9 mouse cellular contexts compared by ENCODE assay signal in the genomic region with DNA sequence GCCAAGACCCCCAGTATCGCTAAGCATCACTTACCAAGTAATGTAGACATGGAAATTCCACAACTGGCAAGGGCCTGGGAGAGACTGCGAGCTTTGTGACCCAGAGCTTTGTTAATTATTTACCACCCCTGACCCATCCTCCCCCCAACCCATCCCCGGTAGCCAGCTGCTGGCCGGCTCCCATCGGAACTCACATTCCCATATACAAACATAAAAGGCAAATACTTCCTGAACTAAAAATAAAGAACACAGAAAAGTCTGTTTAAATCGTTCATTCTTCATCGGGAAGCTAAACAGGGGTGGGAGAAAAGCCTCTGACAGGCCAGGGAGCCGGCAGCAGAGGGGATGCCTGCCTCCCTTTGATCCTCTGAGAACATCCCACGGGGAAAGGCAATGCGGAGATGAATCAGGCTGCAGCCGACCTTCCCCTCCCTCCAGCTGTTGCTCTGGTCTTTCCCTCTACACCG.
DNase-seq lines count a peak whose midpoint lies in the region; ATAC-seq lines count a peak whose summit lies in the region.
"Had no signal": no experiment of that assay in that cellular context is flagged by ENCODE, and none has a peak within 500 bp of the region (broad histone marks: within the 10 kb centered on the region; RNA-seq: fewer than 3 reads in every experiment).

No protein-coding gene starts in this region.

- H3K9ac ChIP-seq in hindbrain, embryonic 15.5 days = no peak overlapping the region
- no peak overlapping the region for H3K9ac ChIP-seq in limb, embryonic 15.5 days
- H3K9ac ChIP-seq in neural tube, embryonic 11.5 days (ENCODE audit: low read length) = 0 out of 2 replicates have a peak overlapping the region, but pooled peaks have one; percentile 6
- H3K9ac ChIP-seq: forebrain, postnatal 0 days had no signal

- intact Hi-C loops in heart, postnatal 10 days (cut with DNase I) = loop anchor here (5.0 kb wide), 2 partner anchors 204 to 634 kb away; a partner anchor contains a TSS

- no peak for DNase-seq in heart, embryonic 10.5 days (ENCODE audit: low spot score)
- DNase-seq in heart, postnatal 10 days = no peak
- DNase-seq in neural tube, embryonic 11.5 days (ENCODE audit: low spot score) = no peak
- no peak for DNase-seq in adrenal gland, postnatal 10 days
- DNase-seq in natural killer cell, adult 2 months (ENCODE audit: low spot score in 2 of 2) = no peak
- DNase-seq: forebrain, postnatal 0 days had no signal

- H3K36me3 ChIP-seq in heart, embryonic 10.5 days = no peaks in the 10 kb centered on the region
- H3K36me3 ChIP-seq in hindbrain, embryonic 15.5 days = no peaks in the 10 kb centered on the region
- H3K36me3 ChIP-seq in limb, embryonic 15.5 days = no peaks in the 10 kb centered on the region
- H3K36me3 ChIP-seq in neural tube, embryonic 11.5 days (ENCODE audit: control insufficient read depth, insufficient read depth, low read length) = no peaks in the 10 kb centered on the region

- H3K27me3 ChIP-seq in heart, embryonic 10.5 days (ENCODE audit: insufficient read depth, poor library complexity, severe bottlenecking) = no peaks in the 10 kb centered on the region
- H3K27me3 ChIP-seq in hindbrain, embryonic 15.5 days = 0 out of 2 replicates have a peak, but pooled peaks cover 3% of the 10 kb centered on the region
- H3K27me3 ChIP-seq in limb, embryonic 15.5 days = no peaks in the 10 kb centered on the region
- H3K27me3 ChIP-seq in neural tube, embryonic 11.5 days (ENCODE audit: control insufficient read depth, insufficient read depth, low read length) = no peaks in the 10 kb centered on the region

- H3K4me3 ChIP-seq in heart, embryonic 10.5 days = no peak overlapping the region
- no peak overlapping the region for H3K4me3 ChIP-seq in hindbrain, embryonic 15.5 days
- no peak overlapping the region for H3K4me3 ChIP-seq in limb, embryonic 15.5 days
- no peak overlapping the region for H3K4me3 ChIP-seq in neural tube, embryonic 11.5 days (ENCODE audit: low read depth, low read length)

- 26% methylated on average over 12 of the region's 12 CpGs for WGBS in heart, embryonic 10.5 days
- WGBS in hindbrain, embryonic 15.5 days = 10% methylated on average over 12 of the region's 12 CpGs
- 15% methylated on average over 12 of the region's 12 CpGs for WGBS in limb, embryonic 15.5 days
- 6% methylated on average over 12 of the region's 12 CpGs for WGBS in neural tube, embryonic 11.5 days

- H3K4me1 ChIP-seq in heart, embryonic 10.5 days = peaks cover 40% of the 10 kb centered on the region
- H3K4me1 ChIP-seq in hindbrain, embryonic 15.5 days (replicated peaks) = peaks cover 10% of the 10 kb centered on the region; the same call in 1 of the 2 replicates
- H3K4me1 ChIP-seq in limb, embryonic 15.5 days = peaks cover 9% of the 10 kb centered on the region; the same call in 1 of the 2 replicates
- peaks cover 7% of the 10 kb centered on the region; the same call in 1 of the 2 replicates for H3K4me1 ChIP-seq in neural tube, embryonic 11.5 days (ENCODE audit: control insufficient read depth, insufficient read depth, low read length)

- H3K4me2 ChIP-seq in hindbrain, embryonic 15.5 days = peak overlapping the region; percentile 21; the same call in 1 of the 2 replicates
- peak overlapping the region; percentile 20; the same call in 1 of the 2 replicates for H3K4me2 ChIP-seq in limb, embryonic 15.5 days
- H3K4me2 ChIP-seq in neural tube, embryonic 11.5 days (ENCODE audit: low read depth) = 0 out of 2 replicates have a peak overlapping the region, but pooled peaks have one; percentile 16

- no peak for ATAC-seq in hindbrain, embryonic 15.5 days (ENCODE audit: low FRiP score, low read depth)
- no peak for ATAC-seq in limb, embryonic 15.5 days (ENCODE audit: insufficient number of reproducible peaks, low FRiP score, low TSS enrichment, low read depth)
- no peak for ATAC-seq in neural tube, embryonic 11.5 days (ENCODE audit: insufficient read depth, low FRiP score, low TSS enrichment)
- no peak for ATAC-seq in activated CD4-positive, CD25-positive, alpha-beta regulatory T cell, adult 4 months
- ATAC-seq: forebrain, postnatal 0 days had no signal

- H3K9me3 ChIP-seq in heart, embryonic 10.5 days = no peaks in the 10 kb centered on the region
- H3K9me3 ChIP-seq in hindbrain, embryonic 15.5 days = no peaks in the 10 kb centered on the region
- H3K9me3 ChIP-seq in limb, embryonic 15.5 days = no peaks in the 10 kb centered on the region
- H3K9me3 ChIP-seq in neural tube, embryonic 11.5 days (ENCODE audit: control insufficient read depth, low read length) = no peaks in the 10 kb centered on the region

- H3K27ac ChIP-seq in heart, embryonic 10.5 days = peak overlapping the region; percentile 52
- H3K27ac ChIP-seq in hindbrain, embryonic 15.5 days (replicated peaks) = no peak overlapping the region
- no peak overlapping the region for H3K27ac ChIP-seq in limb, embryonic 15.5 days
- H3K27ac ChIP-seq in neural tube, embryonic 11.5 days (ENCODE audit: low read depth, low read length) = no peak overlapping the region
